Mouse (Mus musculus) intestine, embryonic 16.5 days (tissue): ENCODE data around the gene Klf1. TPM values are rescaled to one million over a fixed set of nuclear protein-coding genes. Genes with fewer than 3 reads are reported as not detected.
"Not testable (repeated sequence)": the region's sequence is repeated elsewhere in the genome, so short reads cannot be mapped to it uniquely, and the experiment has no call there.

ENCODE experiments used
- ATAC-seq: fragments of 200-750 bp; cut with Nextera tagmentation; 2 replicates; pipeline ENCODE4 v1.8.0; 2017; ENCODE audit warnings: moderate TSS enrichment, moderate library complexity
- H3K27ac ChIP-seq: fragments of 300-500 bp; sonication (generic); 2 replicates; pipeline ENCODE4 v1.5.1; 2014; ENCODE audit warnings: mild to moderate bottlenecking, low read length
- H3K27me3 ChIP-seq: fragments of 300-500 bp; sonication (generic); replicated peaks from 2 replicates; pipeline ENCODE4 v1.6.1; 2014; ENCODE audit warnings: low read length, control low read depth, mixed read lengths; ENCODE audit not compliant: control insufficient read depth, insufficient read depth
- H3K36me3 ChIP-seq: fragments of 300-500 bp; sonication (generic); 2 replicates; pipeline ENCODE4 v1.6.1; 2014; ENCODE audit warnings: low read length, control low read depth; ENCODE audit not compliant: control insufficient read depth, insufficient read depth
- H3K4me1 ChIP-seq: fragments of 300-500 bp; sonication (generic); 2 replicates; pipeline ENCODE4 v1.6.1; 2014; ENCODE audit warnings: low read length, control low read depth, mixed read lengths; ENCODE audit not compliant: control insufficient read depth, insufficient read depth
- H3K4me2 ChIP-seq: fragments of 300-500 bp; sonication (generic); 2 replicates; pipeline ENCODE4 v1.6.1; 2014; ENCODE audit warnings: low read depth, low read length, control low read depth
- H3K4me3 ChIP-seq: fragments of 300-500 bp; sonication (generic); 2 replicates; pipeline ENCODE4 v1.5.1; 2014; ENCODE audit warnings: mild to moderate bottlenecking, low read length
- H3K9ac ChIP-seq: fragments of 300-500 bp; sonication (generic); 2 replicates; pipeline ENCODE4 v1.6.1; 2014; ENCODE audit warnings: low read depth, low read length
- H3K9me3 ChIP-seq: fragments of 300-500 bp; sonication (generic); 2 replicates; pipeline ENCODE4 v1.6.1; 2016; ENCODE audit warnings: low read length, control low read depth; ENCODE audit not compliant: control insufficient read depth
- WGBS: fragments of 180-500 bp; shearing (Covaris S2); extraction: QIAGEN DNeasy Blood & Tissue Kit; methylation state at CpG from one replicate; pipeline ENCODE4 v1.1.7; 2014; 5-methylcytosine and 5-hydroxymethylcytosine counted together
- polyA plus RNA-seq: library from polyadenylated mRNA; unstranded; fragments of >200 nt; fragmentation: Nextera tagmentation; extraction: Ambion mirVana; gene quantifications from 2 replicates; pipeline ENCODE4 v1.2.1, GENCODE M21; 2015

Klf1 gene
- polyA plus RNA-seq, 1 experiment from 2014 or later: 10.3 TPM

GRCm38 (mm10) chr8:84902920-84903661, 1.4 kb downstream of the Klf1 start:
- ATAC-seq: peak; percentile 94
- no peaks in the 10 kb centered on the region for H3K36me3 ChIP-seq
- peak overlapping the region; percentile 86 for H3K27ac ChIP-seq
- no peaks in the 10 kb centered on the region for H3K27me3 ChIP-seq
- peak overlapping the region; percentile 78 for H3K4me3 ChIP-seq
- H3K9ac ChIP-seq: peak overlapping the region; percentile 93
- under 1% methylated on average over 67 of the region's 68 CpGs for WGBS
- 0 out of 2 replicates have a peak, but pooled peaks cover 3% of the 10 kb centered on the region for H3K4me1 ChIP-seq
- H3K9me3 ChIP-seq: no peaks in the 10 kb centered on the region
- peak overlapping the region; percentile 98 for H3K4me2 ChIP-seq

DNA sequence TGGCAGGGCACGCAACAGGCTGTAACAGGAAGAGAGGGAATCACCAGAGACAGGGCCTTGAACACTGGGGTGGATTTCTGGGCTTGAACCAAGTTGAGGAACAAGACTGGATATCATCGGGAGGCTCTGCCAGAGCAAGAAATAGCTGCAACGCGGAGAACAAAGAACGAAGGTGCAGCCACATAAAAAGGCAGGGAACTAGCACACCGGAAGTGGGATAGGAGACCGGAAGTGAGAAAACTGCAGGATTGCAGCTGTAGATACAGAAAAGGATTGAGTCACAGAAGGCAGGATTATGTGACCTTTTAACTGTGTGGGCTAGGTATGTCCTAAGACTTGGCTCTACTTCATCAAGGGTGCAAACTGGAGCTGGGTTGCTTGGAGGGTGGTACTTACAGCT, 2.6 kb downstream of the Klf1 start:
- Histone ChIP-seq H3K4me1 (peaks cover 7% of the 10 kb centered on the region; the same call in 1 of the 2 replicates), H3K27me3 (peaks cover 2% of the 10 kb centered on the region; the same call in 1 of the 2 replicates), H3K4me3 (no peak overlapping the region), H3K27ac (no peak overlapping the region), H3K4me2 (no peak overlapping the region), H3K9ac (no peak overlapping the region), H3K9me3 (no peaks in the 10 kb centered on the region), H3K36me3 (no peaks in the 10 kb centered on the region)
- ATAC-seq: no peak
- 91% methylated on average over 7 of the region's 7 CpGs for WGBS

DNA sequence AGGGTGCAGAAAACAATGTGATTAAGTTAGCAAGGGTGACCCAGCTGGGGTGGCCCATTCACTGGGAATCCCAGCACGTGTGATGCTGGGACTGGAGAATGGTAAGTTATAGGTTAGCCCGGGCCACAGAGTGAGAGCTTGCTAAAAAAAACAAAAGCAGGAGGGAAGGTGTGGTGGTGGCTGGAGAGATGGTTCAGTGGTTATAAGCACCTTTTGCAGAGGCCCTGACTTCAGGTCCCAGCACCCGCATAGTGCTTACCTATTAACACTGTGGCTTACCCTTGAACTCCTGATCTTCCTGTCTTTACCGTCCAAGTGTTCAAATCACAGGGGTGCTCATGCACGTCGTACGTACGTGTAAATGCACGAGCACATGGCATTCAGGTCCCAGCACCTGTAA, 5.3 kb downstream of the Klf1 start:
- H3K36me3 ChIP-seq: no peaks in the 10 kb centered on the region
- no peak overlapping the region for H3K4me3 ChIP-seq
- peaks cover 5% of the 10 kb centered on the region; the same call in 1 of the 2 replicates for H3K4me1 ChIP-seq
- WGBS: 91% methylated on average over 9 of the region's 9 CpGs
- H3K27ac ChIP-seq: no peak overlapping the region
- no peaks in the 10 kb centered on the region for H3K9me3 ChIP-seq
- H3K4me2 ChIP-seq: no peak overlapping the region
- peaks cover 11% of the 10 kb centered on the region for H3K27me3 ChIP-seq
- H3K9ac ChIP-seq: no peak overlapping the region
- ATAC-seq: no peak

DNA sequence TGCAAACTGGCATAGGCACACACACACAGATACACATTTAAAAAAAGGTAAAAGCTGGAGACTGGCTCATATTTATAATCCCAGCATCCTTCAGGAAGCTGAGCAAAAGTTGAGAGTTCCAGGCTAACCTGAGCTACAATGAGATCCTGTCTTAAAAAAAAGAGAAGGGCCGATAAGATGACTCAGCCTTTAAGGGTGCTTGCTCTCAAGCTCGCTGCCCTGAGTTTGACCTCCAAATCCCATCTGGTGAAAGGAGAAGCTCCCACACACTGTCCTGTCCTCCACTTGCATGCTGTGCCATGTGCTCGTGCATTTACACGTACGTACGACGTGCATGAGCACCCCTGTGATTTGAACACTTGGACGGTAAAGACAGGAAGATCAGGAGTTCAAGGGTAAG, 5.8 kb downstream of the Klf1 start:
- Histone ChIP-seq H3K27me3 (peaks cover 15% of the 10 kb centered on the region), H3K4me2 (no peak overlapping the region), H3K4me3 (no peak overlapping the region), H3K9ac (no peak overlapping the region), H3K4me1 (peaks cover 5% of the 10 kb centered on the region; the same call in 1 of the 2 replicates), H3K9me3 (no peaks in the 10 kb centered on the region), H3K36me3 (no peaks in the 10 kb centered on the region), H3K27ac (no peak overlapping the region)
- 78% methylated on average over 8 of the region's 8 CpGs for WGBS
- no peak for ATAC-seq

- peaks cover 20% of the 10 kb centered on the region for H3K27me3 ChIP-seq
- peak overlapping the region; percentile 93 for H3K4me2 ChIP-seq
- peak overlapping the region; percentile 66 for H3K4me3 ChIP-seq
- H3K36me3 ChIP-seq, H3K4me1 ChIP-seq, H3K27ac ChIP-seq, ATAC-seq, H3K9me3 ChIP-seq: not testable (repeated sequence)
- WGBS: 22% methylated on average over 7 of the region's 7 CpGs
- 0 out of 2 replicates have a peak overlapping the region, but pooled peaks have one; percentile 40 for H3K9ac ChIP-seq
These were observed 6.3 kb downstream of the Klf1 start for GRCm38 (mm10) chr8:84907979-84908378.

DNA sequence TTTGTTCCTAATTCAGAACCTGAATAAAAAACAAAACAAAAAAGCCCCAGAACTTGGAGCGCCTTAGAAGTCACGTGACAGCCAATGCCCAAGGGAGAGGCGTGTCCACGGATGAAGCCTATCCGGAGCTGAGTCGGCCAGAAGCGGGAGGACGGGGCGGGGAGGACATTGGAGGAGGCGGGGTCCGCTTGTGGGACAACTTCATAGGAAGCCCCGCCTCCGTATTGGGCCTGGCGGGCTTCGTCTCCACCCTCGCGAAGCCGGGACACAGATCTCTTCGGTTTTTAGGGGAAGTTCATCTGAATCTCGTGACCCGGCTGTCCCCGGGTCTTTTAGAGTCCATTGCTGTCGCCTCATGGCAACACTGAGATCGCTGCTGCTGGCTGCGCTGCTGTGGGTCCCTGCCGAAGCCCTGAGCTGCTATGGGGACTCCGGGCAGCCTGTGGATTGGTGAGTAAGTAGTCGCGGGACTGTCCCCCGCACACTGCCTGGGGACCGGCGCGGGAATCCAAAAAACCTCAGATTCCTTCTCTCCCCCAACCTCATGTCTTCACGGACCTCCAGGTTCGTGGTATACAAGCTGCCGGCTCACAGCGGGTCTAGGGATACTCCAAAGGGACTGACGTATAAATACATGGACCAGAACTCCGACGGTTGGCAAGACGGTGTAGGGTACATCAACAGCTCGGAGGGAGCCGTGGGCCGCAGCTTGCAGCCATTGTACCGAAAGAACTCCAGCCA, 6.9 kb downstream of the Klf1 start, which contains the start of gene Dnase2a:
Gene Dnase2a (plus strand): TSS at position 140 of the 741 bp plus-strand sequence.
- H3K9me3 ChIP-seq: no peaks in the 10 kb centered on the region
- H3K36me3 ChIP-seq: no peaks in the 10 kb centered on the region
- peak within 1 kb of the TSS; percentile 66 for H3K4me3 ChIP-seq
- peaks cover 23% of the 10 kb centered on the region for H3K27me3 ChIP-seq
- H3K4me1 ChIP-seq: peaks cover 11% of the 10 kb centered on the region; the same call in 1 of the 2 replicates
- no peak within 1 kb of the TSS for H3K27ac ChIP-seq
- 1% methylated on average over 45 of the region's 45 CpGs for WGBS
- ATAC-seq: peak; percentile 91
- peak within 1 kb of the TSS; percentile 73 for H3K9ac ChIP-seq
- H3K4me2 ChIP-seq: peak within 1 kb of the TSS; percentile 93

DNA sequence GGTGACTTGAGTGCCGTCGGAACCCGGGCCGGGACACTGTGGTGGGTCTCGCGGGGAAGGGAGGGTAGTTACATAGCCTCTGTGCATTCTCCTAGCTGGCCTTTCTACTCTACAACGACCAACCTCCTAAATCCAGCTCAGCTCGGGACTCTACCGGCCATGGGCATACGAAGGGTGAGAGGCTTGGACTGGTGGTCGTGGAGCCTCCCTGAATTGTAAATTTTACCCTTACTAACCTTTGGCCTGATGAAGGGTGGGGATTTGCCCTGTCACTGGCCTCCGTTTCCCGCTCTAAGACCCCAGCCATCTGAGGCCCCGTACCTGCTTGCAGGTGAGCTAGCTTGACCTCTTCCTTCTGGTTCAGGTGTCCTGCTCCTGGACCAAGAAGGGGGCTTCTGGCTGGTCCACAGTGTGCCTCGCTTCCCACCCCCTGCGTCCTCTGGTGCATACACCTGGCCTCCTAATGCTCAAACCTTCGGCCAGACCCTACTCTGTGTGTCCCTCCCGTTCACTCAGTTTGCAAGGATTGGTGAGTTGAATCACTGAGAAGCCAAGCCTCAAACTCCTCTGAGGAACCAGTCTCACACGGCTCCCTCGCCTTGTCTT, 7.5 kb downstream of the Klf1 start:
- Histone ChIP-seq H3K36me3 (no peaks in the 10 kb centered on the region), H3K27me3 (peaks cover 23% of the 10 kb centered on the region), H3K9me3 (peaks cover 4% of the 10 kb centered on the region; the same call in 1 of the 2 replicates), H3K4me3 (peak overlapping the region; percentile 66), H3K9ac (peak overlapping the region; percentile 73), H3K4me2 (peak overlapping the region; percentile 93), H3K4me1 (peaks cover 11% of the 10 kb centered on the region; the same call in 1 of the 2 replicates), H3K27ac (no peak overlapping the region)
- no peak for ATAC-seq
- 51% methylated on average over 20 of the region's 20 CpGs for WGBS

GRCm38 (mm10) chr8:84909949-84910348, 8.2 kb downstream of the Klf1 start:
- Histone ChIP-seq H3K36me3 (no peaks in the 10 kb centered on the region), H3K9me3 (peaks cover 4% of the 10 kb centered on the region; the same call in 1 of the 2 replicates), H3K27ac (no peak overlapping the region), H3K4me2 (no peak overlapping the region), H3K9ac (no peak overlapping the region), H3K4me1 (peaks cover 11% of the 10 kb centered on the region; the same call in 1 of the 2 replicates), H3K4me3 (no peak overlapping the region), H3K27me3 (peaks cover 23% of the 10 kb centered on the region)
- WGBS: 69% methylated on average over 5 of the region's 5 CpGs
- ATAC-seq: no peak

DNA sequence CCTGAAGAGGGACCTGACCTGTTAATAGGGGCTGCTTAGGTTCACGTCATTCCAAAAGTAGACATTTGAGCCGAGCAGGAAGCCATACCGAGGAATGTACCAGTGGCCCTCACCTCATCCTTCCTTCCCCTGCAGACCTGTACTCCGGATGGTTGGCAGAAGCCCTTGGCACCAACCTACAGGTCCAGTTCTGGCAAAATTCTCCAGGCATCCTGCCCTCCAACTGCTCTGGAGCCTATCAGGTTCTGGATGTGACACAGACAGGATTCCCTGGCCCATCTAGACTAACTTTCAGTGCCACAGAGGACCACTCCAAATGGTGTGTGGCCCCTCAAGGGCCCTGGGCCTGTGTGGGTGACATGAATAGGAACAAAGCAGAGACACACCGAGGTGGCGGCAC, 8.8 kb downstream of the Klf1 start:
- H3K27ac ChIP-seq: no peak overlapping the region
- WGBS: 87% methylated on average over 6 of the region's 6 CpGs

More for the DNA sequence above, 8.8 kb downstream of the Klf1 start:
- H3K4me2 ChIP-seq: no peak overlapping the region
- H3K4me1 ChIP-seq: peaks cover 11% of the 10 kb centered on the region; the same call in 1 of the 2 replicates
- H3K36me3 ChIP-seq: no peaks in the 10 kb centered on the region
- H3K9ac ChIP-seq: no peak overlapping the region
- ATAC-seq: no peak
- no peak overlapping the region for H3K4me3 ChIP-seq
- H3K9me3 ChIP-seq: peaks cover 4% of the 10 kb centered on the region; the same call in 1 of the 2 replicates
- peaks cover 23% of the 10 kb centered on the region for H3K27me3 ChIP-seq
